Mouse (Mus musculus): ENCODE measurements around the gene Pramel7. TPM values are rescaled to one million over a fixed set of nuclear protein-coding genes. Genes with fewer than 3 reads are reported as not detected.
"Not testable (repeated sequence)": the region's sequence is repeated elsewhere in the genome, so short reads cannot be mapped to it uniquely, and the experiment has no call there.

Pramel7 gene
- polyA plus RNA-seq (2012; ENCODE audit: insufficient read depth, insufficient read length, low replicate concordance, missing spikeins), result not detected in 2 replicates

- WGBS, result 74% methylated on average over 4 of the region's 5 CpGs
- not testable (repeated sequence) for H3K27ac ChIP-seq (ENCODE audit: insufficient read depth, low read depth, low read length); H3K4me1 ChIP-seq (ENCODE audit: control insufficient read depth, insufficient read depth, low read length); H3K4me3 ChIP-seq (ENCODE audit: insufficient read depth, low read depth, low read length)
Measured at GRCm38 (mm10) chr2:87496993-87497392, at the start of gene Pramel7. Pramel7 (minus strand) TSS chr2:87497093.

GRCm38 (mm10) chr2:87545442-87545841 lies 48.5 kb upstream of the Pramel7 start, which contains the start of gene Olfr1128:
Olfr1128 (minus strand) TSS chr2:87545542.
- 87% methylated on average over 1 of the region's 1 CpGs for WGBS
- TF ChIP-seq CTCF (IDR thresholded peaks at IDR 0.05; ENCODE audit: insufficient read depth, low read depth, low read length), result no peak
- no peak for TF ChIP-seq POLR2A (IDR thresholded peaks at IDR 0.05; ENCODE audit: insufficient read depth, low read depth, low read length)
- Histone ChIP-seq H3K4me3 (ENCODE audit: insufficient read depth, low read depth, low read length) (no peak within 1 kb of the TSS), H3K27ac (ENCODE audit: insufficient read depth, low read depth, low read length) (no peak within 1 kb of the TSS), H3K4me1 (ENCODE audit: control insufficient read depth, insufficient read depth, low read length) (no peaks in the 10 kb centered on the region)

- 55% methylated on average over 2 of the region's 2 CpGs for WGBS
- no peak overlapping the region for H3K27ac ChIP-seq (ENCODE audit: insufficient read depth, low read depth, low read length)
- no peak for TF ChIP-seq POLR2A (IDR thresholded peaks at IDR 0.05; ENCODE audit: insufficient read depth, low read depth, low read length)
- no peak for TF ChIP-seq CTCF (IDR thresholded peaks at IDR 0.05; ENCODE audit: insufficient read depth, low read depth, low read length)
- H3K4me1 ChIP-seq (ENCODE audit: control insufficient read depth, insufficient read depth, low read length), result no peaks in the 10 kb centered on the region
- no peak overlapping the region for H3K4me3 ChIP-seq (ENCODE audit: insufficient read depth, low read depth, low read length)
Measured at GRCm38 (mm10) chr2:87534826-87535225, 37.9 kb upstream of the Pramel7 start.

GRCm38 (mm10) chr2:87531496-87531895 lies 34.6 kb upstream of the Pramel7 start, which contains the start of gene Olfr153:
Olfr153 (plus strand) TSS chr2:87531796.
- Histone ChIP-seq H3K27ac (ENCODE audit: insufficient read depth, low read depth, low read length) (no peak within 1 kb of the TSS), H3K4me3 (ENCODE audit: insufficient read depth, low read depth, low read length) (no peak within 1 kb of the TSS), H3K4me1 (ENCODE audit: control insufficient read depth, insufficient read depth, low read length) (no peaks in the 10 kb centered on the region)
- TF ChIP-seq CTCF (IDR thresholded peaks at IDR 0.05; ENCODE audit: insufficient read depth, low read depth, low read length) (no peak), POLR2A (IDR thresholded peaks at IDR 0.05; ENCODE audit: insufficient read depth, low read depth, low read length) (no peak)

- H3K4me1 ChIP-seq (ENCODE audit: control insufficient read depth, insufficient read depth, low read length); H3K4me3 ChIP-seq (ENCODE audit: insufficient read depth, low read depth, low read length); H3K27ac ChIP-seq (ENCODE audit: insufficient read depth, low read depth, low read length): not testable (repeated sequence)
- 31% methylated on average over 38 of the region's 39 CpGs for WGBS
Measured at GRCm38 (mm10) chr2:87525899-87526616, 29.2 kb upstream of the Pramel7 start.

GRCm38 (mm10) chr2:87520651-87521050 lies 23.8 kb upstream of the Pramel7 start:
- Histone ChIP-seq H3K4me3 (ENCODE audit: insufficient read depth, low read depth, low read length) (no peak overlapping the region), H3K27ac (ENCODE audit: insufficient read depth, low read depth, low read length) (no peak overlapping the region), H3K4me1 (ENCODE audit: control insufficient read depth, insufficient read depth, low read length) (no peaks in the 10 kb centered on the region)
- WGBS, result 91% methylated on average over 4 of the region's 4 CpGs
- no peak for TF ChIP-seq POLR2A (IDR thresholded peaks at IDR 0.05; ENCODE audit: insufficient read depth, low read depth, low read length)
- no peak for TF ChIP-seq CTCF (IDR thresholded peaks at IDR 0.05; ENCODE audit: insufficient read depth, low read depth, low read length)

GRCm38 (mm10) chr2:87516581-87516980 lies 19.7 kb upstream of the Pramel7 start:
- TF ChIP-seq CTCF (IDR thresholded peaks at IDR 0.05; ENCODE audit: insufficient read depth, low read depth, low read length) (no peak), POLR2A (IDR thresholded peaks at IDR 0.05; ENCODE audit: insufficient read depth, low read depth, low read length) (no peak)
- 89% methylated on average over 3 of the region's 3 CpGs for WGBS

GRCm38 (mm10) chr2:87515457-87516060 lies 18.7 kb upstream of the Pramel7 start:
- 72% methylated on average over 8 of the region's 8 CpGs for WGBS
- no peaks in the 10 kb centered on the region for H3K4me1 ChIP-seq (ENCODE audit: control insufficient read depth, insufficient read depth, low read length)
- no peak for TF ChIP-seq CTCF (IDR thresholded peaks at IDR 0.05; ENCODE audit: insufficient read depth, low read depth, low read length)

More at GRCm38 (mm10) chr2:87516581-87516980, 19.7 kb upstream of the Pramel7 start:
- Histone ChIP-seq H3K4me3 (ENCODE audit: insufficient read depth, low read depth, low read length) (no peak overlapping the region), H3K27ac (ENCODE audit: insufficient read depth, low read depth, low read length) (no peak overlapping the region), H3K4me1 (ENCODE audit: control insufficient read depth, insufficient read depth, low read length) (no peaks in the 10 kb centered on the region)

GRCm38 (mm10) chr2:87515046-87515445 lies 18.2 kb upstream of the Pramel7 start:
- 88% methylated on average over 2 of the region's 2 CpGs for WGBS

More at GRCm38 (mm10) chr2:87515457-87516060, 18.7 kb upstream of the Pramel7 start:
- Histone ChIP-seq H3K27ac (ENCODE audit: insufficient read depth, low read depth, low read length) (no peak overlapping the region), H3K4me3 (ENCODE audit: insufficient read depth, low read depth, low read length) (no peak overlapping the region)

More at GRCm38 (mm10) chr2:87515046-87515445, 18.2 kb upstream of the Pramel7 start:
- no peak for TF ChIP-seq CTCF (IDR thresholded peaks at IDR 0.05; ENCODE audit: insufficient read depth, low read depth, low read length)
- no peak for TF ChIP-seq POLR2A (IDR thresholded peaks at IDR 0.05; ENCODE audit: insufficient read depth, low read depth, low read length)
- Histone ChIP-seq H3K4me1 (ENCODE audit: control insufficient read depth, insufficient read depth, low read length) (no peaks in the 10 kb centered on the region), H3K4me3 (ENCODE audit: insufficient read depth, low read depth, low read length) (no peak overlapping the region), H3K27ac (ENCODE audit: insufficient read depth, low read depth, low read length) (no peak overlapping the region)

Data from olfactory bulb, adult 2 months (tissue).